Mouse (Mus musculus): ENCODE results near the gene Spon1.

Spon1 gene

GRCm38 (mm10) chr7:113843150-113843549, 77.4 kb downstream of the Spon1 start:
- no peak for DNase-seq (ENCODE audit: low spot score)

- no peak for DNase-seq (ENCODE audit: low spot score)
These were observed 79.4 kb downstream of the Spon1 start for GRCm38 (mm10) chr7:113845191-113845590.

DNA sequence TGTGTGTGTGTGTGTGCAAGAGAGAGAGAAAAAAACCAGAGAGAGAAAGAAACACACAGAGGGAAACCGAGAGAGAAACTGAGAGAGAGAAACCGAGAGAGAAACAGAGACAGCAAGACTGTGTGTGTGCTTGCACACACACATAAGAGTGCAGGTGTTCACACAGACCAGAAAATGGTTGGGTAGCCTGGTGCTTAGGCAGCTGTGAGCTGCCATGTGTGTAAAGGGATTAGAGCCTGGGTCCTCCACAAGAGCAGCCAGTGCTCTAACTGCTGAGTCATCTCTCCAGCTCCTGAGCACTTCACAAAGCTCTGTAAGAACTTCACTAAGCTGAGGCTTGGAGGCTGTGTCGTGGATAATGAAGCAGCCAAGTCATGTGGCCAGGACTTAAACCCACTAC, 80.8 kb downstream of the Spon1 start:
- no peak for DNase-seq (ENCODE audit: low spot score)

- no peak for DNase-seq (ENCODE audit: low spot score)
These were observed 81.4 kb downstream of the Spon1 start for GRCm38 (mm10) chr7:113847041-113847819.

- no peak for DNase-seq (ENCODE audit: low spot score)
These were observed 84.6 kb downstream of the Spon1 start for GRCm38 (mm10) chr7:113850389-113850788.

DNA sequence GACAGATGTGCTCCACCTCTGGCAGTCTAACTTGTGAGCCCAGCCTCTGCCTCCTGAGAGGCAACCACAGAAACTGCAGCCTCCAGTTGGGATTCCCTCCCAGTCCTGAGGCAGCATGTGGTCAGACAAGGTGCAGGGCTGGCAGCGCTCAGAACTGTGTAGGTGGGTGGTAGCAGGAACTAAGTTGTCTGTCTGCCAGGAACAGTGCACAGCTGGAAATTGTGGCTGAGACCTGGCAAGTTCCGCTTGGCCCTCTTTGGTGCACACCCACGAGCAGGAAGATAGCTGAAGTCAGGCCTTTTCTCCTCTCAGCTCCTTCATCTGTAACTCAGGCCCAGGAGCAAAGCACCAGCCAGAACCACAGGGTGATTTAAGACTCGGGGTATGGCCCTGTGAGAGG, 89.6 kb downstream of the Spon1 start:
- DNase-seq (ENCODE audit: low spot score) = no peak

- no peak for DNase-seq (ENCODE audit: low spot score)
These were observed 90.3 kb downstream of the Spon1 start for GRCm38 (mm10) chr7:113856067-113856466.

GRCm38 (mm10) chr7:113859480-113859881, 93.7 kb downstream of the Spon1 start:
- no peak for DNase-seq (ENCODE audit: low spot score)

- no peak for DNase-seq (ENCODE audit: low spot score)
These were observed 96.2 kb downstream of the Spon1 start for GRCm38 (mm10) chr7:113861964-113862363.

DNA sequence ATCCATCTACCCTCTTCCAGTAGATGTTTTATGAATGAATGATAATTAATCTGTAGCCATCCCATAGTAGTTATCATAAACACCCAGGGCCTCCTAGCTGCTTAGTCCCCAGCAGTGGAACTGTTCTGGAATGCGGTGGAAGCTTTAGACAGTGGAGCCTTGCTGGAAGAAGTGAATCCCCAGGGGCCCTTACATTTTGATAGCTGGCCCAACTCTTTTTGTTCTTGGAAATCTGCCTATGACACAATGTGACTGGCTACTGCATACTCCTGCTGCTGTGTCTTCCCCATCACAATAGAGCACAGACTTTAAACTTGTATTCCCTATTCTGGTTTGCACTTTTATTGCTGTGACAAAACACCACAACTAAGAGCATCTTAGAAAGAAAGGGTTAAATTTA, 107.0 kb downstream of the Spon1 start:
- DNase-seq (ENCODE audit: low spot score) = no peak

DNA sequence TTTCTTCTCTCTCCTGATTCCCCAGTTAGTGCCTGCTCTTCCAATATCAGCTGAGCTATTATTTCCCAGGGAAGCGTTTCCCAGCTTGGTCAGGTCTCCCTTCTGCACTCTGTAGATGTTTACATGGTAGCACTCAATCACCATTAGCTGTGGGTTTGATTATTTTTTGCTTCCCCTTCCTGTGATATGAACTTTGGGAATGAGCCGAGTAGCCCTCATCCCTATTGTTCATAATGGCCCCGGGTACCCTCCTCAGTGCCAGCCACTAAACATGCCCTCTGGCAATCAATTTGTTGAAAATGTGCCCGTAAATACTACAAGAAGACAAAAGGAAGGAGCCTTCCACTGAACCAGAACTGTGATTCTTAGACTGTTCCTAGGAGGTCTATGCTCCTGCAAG, 111.7 kb downstream of the Spon1 start:
- no peak for DNase-seq (ENCODE audit: low spot score)

GRCm38 (mm10) chr7:113877926-113878325, 112.1 kb downstream of the Spon1 start:
- DNase-seq (ENCODE audit: low spot score) = no peak

GRCm38 (mm10) chr7:113879085-113879501, 113.3 kb downstream of the Spon1 start:
- DNase-seq (ENCODE audit: low spot score) = no peak

DNA sequence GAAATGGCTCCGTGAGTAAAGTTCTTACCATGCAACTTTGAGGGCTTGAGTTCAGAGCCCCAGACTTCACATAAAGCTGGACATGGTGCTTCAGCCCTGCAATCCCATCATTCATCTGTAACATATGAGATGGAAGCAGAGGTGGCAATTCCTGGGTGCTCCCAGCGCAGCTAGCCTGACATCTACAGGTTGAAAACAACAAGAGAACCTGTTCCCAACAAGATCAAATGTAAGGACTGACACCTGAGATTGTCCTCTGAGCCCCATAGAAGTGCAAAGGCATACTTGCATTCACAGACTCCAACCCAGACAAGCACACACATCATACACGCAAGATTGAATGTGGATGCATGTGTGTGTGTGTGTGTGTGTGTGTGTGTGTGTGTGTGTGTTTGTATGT, 114.2 kb downstream of the Spon1 start:
- DNase-seq (ENCODE audit: low spot score) = no peak

DNA sequence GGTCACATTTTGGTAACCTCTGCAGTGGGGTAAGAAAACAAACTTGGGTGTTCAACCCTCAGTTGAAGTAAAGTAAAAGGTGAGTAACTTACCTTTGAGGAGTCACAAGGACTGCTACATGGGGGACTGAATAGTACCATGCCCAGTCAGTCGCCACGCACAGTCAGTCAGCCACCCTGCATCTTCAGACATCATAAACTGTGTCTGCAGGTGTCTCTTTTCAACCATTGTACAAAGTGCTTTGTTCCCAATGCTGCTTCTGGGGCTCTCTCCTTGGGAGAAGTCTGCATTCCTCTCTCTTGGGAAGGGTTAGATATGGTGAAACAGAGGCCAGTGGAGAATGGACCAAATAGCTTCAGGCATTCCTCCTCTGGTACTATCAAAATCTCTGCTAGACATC, 125.0 kb downstream of the Spon1 start:
- DNase-seq (ENCODE audit: low spot score) = no peak

- no peak for DNase-seq (ENCODE audit: low spot score)
These were observed 125.7 kb downstream of the Spon1 start for GRCm38 (mm10) chr7:113891491-113891890.

DNA sequence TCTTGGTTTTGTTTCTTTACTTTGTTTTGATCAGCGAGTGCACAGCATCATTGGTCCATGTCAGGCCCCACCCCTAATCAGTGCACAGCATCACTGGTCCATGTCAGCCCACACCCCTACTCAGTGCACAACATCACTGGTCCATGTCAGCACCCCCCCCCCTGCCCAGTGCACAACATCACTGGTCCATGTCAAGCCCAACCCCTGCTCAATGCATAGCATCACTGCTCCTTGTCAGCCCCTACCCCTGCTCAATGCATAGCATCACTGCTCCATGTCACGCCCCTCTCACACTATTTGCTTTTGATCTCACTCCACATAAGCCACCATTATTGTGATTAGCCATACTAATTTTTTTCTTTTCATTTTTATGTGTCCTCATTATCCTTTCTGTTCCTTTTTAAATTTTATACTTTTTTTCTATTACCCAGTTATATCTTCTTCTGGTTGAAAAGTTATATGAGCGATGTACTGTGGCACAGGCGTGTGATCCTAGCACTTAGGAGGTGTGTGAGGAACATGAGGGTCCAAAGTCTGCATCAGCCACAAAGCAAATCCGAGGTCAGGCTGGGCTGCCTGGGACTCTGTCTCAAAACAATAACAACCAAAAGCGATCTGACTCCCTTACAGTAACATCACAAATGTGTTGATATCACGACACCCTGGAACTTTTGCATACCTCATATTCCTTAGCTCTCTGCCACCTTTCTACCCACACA, 128.3 kb downstream of the Spon1 start:
- DNase-seq (ENCODE audit: low spot score) = no peak

- no peak for DNase-seq (ENCODE audit: low spot score)
These were observed 129.5 kb downstream of the Spon1 start for GRCm38 (mm10) chr7:113895266-113895665.

DNA sequence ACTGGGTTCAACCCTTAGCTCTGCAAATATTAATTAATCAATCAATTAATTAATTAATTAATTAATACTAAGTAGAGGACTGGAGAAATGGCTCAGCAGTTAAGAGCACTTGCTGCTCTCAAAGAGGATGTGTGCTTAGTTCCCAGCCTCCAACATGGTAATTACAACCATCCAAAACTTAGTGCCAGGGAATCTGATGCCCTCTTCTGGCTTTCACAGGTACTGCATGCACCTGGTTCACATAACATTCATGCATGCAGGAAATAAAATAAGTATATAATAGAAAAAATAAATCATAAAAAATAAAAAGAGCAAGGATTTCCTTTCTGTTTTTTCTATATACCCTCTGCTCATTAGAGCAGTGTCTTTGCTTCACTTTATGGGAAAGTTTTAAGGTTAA, 132.6 kb downstream of the Spon1 start:
- no peak for DNase-seq (ENCODE audit: low spot score)

DNA sequence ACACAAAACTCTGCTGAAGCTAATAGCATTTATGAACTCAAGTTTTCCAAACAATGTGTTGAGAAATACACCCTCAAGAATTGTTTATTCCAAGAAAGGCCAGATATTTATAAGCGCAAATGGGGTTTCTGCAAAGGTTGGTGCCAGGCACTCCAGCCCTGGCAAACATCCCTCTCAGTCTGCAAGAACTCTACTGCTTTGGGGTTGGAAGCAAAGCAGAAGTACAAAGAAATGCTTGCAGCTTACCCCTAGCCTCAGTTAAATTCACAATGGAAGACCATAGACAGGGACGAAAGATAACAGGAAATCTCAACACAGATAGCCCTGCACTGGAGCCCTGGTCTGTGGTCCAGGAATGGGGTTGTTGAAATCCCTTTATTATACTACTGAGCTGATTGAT, 135.7 kb downstream of the Spon1 start:
- no peak for DNase-seq (ENCODE audit: low spot score)

GRCm38 (mm10) chr7:113901941-113902515, 136.2 kb downstream of the Spon1 start:
- no peak for DNase-seq (ENCODE audit: low spot score)

DNA sequence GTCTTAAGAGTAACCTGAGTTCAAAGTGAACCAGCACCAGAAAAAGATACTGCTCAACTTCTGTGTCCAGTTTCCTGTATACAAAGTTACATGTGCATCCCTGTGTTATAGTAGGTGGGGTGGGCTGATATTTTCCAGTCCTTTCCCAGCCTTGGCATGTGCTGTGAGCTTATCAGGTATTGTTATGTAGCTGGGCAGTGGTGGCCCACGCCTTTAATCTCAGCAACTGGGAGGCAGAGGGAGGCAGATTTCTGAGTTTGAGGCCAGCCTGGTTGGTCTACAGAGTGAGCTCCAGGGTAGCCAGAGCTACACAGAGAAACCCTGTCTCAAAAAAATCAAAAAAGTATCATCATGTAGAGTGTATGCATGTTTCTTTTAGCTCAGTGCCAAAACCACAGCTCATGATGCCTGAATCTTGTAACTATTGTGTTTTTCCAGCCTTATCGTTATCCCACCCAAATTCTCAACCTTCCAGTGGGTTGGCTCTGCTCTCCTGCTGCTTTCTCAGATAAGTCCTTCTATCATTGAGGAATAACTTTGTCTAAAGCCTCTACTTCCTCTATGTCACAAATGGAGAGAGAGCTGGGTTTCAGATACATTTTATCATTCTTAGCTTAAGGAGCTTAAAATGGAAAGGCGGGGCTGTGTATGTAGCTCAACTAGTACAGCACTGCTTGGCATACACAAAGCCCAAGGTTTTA, 137.5 kb downstream of the Spon1 start:
- DNase-seq (ENCODE audit: low spot score) = no peak

GRCm38 (mm10) chr7:113903939-113904338, 138.1 kb downstream of the Spon1 start:
- DNase-seq (ENCODE audit: low spot score) = no peak
